Mouse (Mus musculus): ENCODE measurements around the gene Entpd8. TPM values are rescaled to one million over a fixed set of nuclear protein-coding genes. Genes with fewer than 3 reads are reported as not detected.

The Entpd8 gene
- total RNA-seq (2021), result not detected
- long read RNA-seq, experiment 1, result 0 reads
- long read RNA-seq, experiment 2, result 0 reads

DNA sequence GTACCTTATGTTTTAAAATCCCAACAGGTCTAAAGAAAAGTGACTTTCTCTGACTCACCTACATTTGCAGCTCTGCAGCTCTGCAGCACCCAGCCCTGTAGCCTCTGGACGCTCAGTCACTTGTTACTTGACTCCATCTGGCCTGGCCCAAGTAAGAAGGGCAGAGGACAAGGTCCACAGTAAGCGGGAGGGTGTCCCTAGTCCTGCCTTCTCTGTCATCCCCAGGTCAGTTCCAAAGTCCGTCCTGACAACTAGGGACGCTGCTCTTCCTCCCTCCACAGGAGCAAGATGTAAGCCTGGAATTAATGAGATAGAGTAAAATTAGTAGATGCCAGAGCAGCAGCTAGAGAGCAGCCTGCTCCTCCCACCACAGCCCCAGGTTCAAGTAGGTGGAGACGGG, at the start of gene Entpd8:
TSS of gene Entpd8 (plus strand) at position 229 of the 400 bp plus-strand sequence.
- no peak for DNase-seq

DNA sequence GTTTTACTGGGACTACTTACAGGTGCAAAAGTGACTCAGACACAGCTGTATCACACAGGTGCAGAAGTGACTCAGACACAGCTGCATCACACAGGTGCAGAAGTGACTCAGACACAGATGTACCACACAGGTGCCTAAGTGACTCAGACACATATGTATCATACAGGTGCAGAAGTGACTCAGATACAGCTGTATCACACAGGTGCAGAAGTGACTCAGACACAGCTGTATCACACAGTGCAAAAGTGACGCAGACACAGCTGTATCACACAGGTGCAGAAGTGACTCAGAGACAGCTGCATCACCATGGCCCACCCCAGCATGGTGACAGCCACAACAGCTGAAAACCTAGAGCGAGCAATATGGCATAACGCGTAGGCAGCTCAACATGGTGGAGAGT, 45.1 kb upstream of the Entpd8 start:
- no peak for DNase-seq

DNA sequence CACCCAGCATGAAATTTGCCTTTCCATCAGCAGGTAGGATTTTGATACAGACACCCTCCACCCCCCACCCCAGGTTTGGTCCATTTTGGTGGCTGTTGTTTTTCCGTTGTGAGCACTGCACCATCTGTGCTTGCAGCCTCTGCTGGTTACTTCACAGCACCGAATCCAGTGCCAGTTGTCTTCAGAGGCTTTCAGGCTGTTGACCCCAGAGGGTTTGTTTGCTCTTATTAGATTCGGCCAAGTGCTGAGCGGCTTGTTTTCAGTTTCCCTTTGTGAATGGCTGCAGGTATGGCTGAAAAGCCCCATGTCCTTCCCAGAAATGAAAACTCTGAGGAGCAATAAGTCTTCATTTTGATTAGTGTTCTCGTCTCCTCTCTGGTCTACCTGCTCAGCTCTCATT, 40.0 kb upstream of the Entpd8 start:
- no peak for DNase-seq

DNA sequence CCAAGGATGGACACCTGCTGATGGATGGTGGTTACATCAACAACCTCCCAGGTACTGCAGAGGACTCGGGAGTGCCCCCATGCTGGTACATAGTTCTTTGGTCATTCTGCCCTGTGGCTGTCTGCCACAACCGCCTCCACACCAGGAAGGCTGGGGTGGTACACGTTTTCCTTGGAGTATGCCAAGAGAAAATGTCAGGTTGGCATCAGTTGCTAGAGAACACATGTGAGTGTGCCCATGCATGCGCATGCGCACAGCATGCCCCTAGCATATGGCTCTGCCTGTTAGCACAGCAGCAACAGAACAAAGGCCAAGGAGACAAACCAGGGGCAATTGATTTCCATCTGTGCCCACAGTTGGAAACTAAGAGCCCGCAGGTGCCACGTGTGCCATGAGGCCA, 29.2 kb upstream of the Entpd8 start:
- DNase-seq, result no peak

DNA sequence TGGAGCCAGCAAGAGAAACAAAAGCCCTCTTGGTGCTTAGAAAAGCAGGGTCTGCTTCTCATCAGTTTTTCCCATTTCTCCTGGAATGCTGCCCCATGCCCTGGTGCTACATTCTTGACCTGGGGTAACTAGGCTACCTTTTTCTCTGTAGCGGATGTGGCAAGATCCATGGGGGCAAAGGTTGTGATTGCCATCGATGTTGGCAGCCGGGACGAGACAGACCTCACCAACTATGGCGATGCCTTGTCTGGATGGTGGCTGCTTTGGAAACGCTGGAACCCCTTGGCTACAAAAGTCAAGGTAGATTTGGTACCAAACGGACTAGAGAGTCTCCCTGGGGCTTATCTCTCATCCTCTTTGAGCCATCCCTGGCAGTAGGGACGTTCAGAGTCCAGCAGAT, 28.7 kb upstream of the Entpd8 start:
- no peak for DNase-seq

DNA sequence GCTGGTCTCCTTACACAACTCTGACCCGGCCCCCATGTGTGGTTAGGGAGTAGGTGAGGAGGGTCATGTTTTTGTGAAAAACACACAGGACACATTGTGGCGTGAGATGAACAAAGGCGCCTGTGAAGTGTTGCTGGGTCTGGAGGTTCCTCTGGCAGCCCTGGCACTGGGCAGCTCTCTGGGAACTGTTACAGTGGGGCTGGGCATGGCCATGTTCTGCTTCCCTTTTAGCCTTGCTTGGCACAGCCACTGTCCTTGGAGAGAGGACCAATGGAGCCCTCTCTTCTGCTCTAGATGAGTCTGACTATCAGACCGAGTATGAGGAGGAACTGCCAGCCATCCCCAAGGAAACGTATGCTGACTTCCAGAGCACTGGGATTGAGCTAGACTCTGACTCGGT, 27.0 kb upstream of the Entpd8 start:
- no peak for DNase-seq

DNA sequence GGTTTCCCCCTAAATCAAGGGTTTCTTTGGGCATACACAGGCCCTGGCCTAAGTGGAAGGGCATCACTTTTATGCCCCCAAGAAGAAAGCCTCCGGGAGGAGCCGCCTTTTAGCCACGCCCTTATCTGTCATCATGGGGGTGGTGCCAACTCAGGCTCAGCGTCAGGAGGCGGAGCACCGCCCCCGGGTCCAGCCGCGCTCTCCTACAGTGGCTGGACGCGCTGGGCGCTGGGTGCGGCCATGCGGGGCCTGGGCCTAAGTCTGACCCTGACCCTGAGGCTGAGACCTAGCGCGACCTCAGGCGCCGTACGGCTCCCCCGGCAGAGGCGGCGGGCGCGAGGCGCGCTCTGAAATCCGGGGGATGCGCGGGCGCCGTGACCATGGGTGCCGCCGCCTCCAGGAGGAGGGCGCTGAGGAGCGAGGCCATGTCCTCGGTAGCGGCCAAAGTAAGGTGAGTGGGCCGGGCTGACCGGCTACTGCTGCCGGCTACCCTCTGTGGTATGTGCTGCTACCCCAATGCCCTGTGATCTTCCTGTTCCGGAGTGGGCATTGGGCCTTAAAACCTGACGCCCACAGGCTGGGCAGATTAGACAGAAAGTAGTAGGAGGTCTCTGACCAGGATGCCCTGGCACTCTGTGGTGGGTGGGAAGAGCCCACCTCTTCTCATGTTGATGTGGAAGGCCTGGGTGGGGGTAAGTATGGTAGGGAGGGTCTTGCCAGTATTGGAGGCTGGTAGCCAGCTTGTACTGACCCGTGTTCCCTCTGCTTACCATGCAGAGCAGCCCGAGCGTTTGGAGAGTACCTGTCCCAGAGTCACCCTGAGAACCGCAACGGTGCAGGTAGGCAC, 25.7 kb upstream of the Entpd8 start, which contains the start of gene Nsmf:
TSS of gene Nsmf (plus strand) at position 135 of the 847 bp plus-strand sequence.
- peak; percentile 86 for DNase-seq

DNA sequence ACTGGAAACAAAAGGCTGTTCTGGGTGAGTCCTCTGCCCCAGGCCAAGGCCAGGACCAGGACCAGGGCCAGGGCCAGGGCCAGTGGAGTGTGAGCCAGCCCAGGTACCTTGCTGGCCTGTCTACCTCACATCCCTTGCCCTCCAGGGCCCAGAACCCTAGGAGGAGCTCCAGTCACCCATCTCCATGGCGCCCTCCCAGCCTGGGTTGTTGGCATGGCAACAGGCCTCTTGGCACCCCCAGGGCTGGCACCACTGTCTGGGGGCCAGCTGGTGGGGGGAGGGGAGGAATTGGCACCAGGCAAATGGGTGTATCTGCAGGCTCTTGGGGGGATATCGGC, 25.1 kb upstream of the Entpd8 start:
- no peak for DNase-seq

DNA sequence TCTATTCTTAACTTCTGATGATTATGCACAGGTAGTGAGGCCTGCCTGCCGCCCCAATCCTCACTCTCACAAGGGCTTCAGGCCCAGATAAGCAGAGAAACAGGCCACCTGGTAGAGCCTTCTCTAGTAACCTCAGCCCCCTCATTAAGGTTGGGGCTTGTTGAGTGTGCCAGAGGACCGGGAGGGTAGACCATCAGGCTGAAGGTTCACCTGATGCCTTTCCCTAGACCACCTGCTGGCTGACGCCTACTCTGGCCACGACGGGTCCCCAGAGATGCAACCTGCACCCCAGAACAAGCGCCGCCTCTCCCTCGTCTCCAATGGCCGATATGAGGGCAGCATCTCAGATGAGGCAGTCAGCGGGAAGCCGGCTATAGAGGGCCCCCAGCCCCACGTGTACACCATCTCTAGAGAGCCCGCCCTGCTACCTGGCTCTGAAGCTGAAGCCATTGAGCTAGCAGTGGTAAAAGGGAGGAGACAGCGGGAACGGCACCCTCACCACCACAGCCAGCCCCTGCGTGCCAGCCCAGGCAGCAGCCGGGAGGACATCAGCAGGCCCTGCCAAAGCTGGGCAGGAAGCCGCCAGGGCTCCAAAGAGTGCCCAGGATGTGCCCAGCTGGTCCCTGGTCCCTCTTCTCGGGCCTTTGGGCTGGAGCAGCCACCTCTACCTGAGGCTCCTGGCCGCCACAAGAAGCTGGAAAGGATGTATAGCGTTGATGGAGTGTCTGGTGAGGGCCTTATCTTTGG, 24.5 kb upstream of the Entpd8 start:
- DNase-seq, result no peak

DNA sequence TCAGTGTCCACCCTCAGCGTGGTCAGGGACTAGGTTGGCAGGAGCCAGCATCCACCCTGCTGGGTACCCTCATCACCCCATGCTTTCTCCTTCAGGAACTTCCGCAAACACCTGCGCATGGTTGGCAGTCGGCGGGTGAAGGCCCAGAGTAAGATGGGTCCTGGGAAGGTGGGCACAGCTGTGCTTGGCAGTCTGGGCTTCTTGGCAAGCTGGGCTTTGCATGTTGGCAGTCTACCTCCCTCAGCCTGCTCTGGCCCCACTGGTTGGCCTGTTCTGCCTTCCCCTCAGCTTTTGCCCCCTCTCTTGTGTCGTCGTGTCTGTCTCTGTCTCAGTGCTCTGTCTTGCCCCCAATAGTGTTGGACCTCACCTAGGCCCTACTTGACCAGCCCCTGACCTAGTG, 21.2 kb upstream of the Entpd8 start:
- no peak for DNase-seq

DNA sequence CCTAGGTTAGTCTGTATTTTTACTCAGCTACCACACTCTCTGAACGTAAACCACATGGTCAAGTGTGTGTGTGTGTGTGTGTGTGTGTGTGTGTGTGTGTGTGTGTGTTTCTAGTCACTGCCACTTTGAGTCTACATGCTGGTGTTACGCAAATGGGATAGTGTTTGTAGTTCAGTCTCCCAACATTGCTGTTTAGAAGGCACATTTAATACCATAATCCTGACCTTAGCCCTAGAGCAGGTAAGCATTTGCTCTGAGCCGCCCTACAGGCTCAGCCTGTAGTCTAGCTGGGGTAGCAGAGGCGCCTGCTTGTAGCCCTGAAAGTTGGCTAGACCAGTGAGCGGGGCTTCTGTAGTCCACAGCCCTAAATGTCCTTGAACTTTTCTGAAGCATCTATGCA, 16.6 kb upstream of the Entpd8 start:
- DNase-seq, result no peak

DNA sequence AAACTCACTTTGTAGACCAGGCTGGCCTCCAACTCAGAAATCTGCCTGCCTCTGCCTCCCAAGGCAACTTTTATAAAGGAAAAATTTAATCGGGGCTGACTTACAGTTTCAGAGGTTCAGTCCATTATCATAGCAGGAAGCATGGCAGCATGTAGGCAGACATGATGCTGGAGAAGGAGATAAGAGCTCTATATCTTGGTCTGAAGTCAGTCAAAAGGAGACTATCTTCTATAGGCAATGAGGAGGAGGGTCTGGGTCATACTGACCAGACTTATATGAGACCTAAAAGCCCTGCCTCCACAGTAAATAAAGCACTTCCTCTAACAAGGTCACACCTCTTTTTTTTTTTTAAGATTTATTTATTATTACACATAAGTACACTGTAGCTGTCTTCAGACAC, 15.8 kb upstream of the Entpd8 start:
- DNase-seq, result no peak

DNA sequence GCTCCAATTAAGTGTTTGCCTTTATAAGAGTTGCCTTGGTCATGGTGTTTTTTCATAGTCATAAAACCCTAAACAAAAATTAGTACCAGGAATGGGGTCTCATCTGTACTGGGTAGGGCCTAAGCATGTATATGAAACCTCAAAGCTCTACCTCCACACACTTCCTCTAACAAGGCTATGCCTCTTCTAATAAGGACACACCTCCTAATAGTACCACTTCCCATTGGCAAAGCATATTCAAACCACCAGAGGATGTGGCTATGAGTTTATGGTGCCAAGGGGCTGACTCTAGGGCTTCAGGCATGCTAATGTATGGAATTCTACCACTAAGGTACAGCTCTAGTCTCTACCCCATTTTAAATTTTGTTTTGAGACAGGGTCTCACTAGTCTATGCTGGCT, 14.6 kb upstream of the Entpd8 start:
- DNase-seq, result no peak

DNA sequence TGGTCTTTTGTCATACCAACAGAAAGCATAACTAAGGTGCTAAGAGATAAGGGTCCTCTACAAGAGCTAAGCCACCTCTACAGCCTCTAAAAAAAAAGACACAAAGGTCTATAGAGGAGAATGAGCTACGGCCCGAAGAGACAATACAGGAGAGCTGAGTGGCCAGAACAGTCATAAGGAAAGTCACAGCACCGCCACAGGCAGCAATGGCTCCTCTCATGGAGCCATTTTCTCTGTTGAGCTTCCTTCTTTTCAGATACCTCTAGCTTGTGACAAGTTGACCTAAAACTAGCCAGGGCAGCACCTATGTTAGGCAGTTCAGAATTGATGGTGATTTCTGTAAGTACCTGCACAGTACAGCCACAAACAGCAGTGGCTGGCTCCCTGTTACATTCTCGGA, 13.6 kb upstream of the Entpd8 start:
- DNase-seq, result no peak

DNA sequence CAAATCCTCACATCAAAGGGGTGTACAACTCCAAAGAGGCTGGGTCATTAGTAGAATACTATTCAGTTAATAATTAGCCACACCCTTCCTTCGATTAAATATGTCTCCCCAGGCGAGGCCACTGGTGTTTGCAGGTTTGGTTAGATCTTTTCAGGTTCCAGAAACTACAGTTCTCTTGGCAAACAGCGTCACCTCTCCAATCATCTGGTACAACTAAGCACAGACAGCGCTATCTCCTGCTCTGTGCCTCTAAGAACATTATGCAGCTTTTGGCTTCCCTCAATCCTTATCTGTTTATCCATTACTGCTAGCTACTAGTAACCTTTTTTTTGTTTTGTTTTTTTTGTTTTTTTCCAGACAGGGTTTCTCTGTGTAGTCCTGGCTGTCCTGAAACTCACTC, 10.6 kb upstream of the Entpd8 start:
- no peak for DNase-seq

DNA sequence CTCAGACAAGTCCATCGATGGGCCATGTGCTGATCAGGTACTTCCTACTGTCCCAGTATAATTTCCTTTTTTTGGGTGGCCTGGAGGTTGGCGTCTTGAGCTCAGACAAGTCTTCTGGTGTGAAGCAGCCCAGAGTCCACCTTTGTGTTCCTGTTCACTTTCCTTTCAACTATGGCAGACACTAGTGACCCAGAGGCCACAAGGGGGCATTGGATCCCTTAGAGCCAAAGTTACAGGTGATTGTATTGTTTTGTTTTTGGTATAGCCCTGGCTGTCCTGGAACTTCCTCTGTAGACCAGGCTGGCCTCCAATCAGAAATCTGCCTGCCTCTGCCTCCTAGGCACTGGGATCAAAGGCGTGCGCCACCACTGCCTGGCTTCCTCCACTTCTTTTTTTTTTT, 7.7 kb upstream of the Entpd8 start:
- no peak for DNase-seq

DNA sequence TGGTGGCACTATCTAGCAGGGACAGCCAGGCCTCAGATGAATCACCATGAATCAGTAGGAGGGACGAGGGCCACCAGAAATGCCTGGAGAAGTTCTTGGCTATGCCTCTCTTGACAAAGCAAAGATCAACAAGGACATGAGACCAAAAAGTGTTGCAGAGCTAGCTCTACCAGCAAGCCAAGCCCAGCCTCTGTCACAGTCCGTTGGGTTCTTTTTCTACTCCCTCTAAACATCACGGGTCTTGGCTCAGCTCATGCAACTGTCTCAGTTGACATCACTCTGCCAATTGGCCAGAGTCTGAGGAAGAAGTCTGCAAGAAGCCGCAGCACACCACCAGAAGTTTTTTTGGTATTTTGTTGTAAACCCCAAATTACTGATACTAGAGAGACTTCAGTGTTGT, 4.6 kb upstream of the Entpd8 start:
- DNase-seq, result no peak

DNA sequence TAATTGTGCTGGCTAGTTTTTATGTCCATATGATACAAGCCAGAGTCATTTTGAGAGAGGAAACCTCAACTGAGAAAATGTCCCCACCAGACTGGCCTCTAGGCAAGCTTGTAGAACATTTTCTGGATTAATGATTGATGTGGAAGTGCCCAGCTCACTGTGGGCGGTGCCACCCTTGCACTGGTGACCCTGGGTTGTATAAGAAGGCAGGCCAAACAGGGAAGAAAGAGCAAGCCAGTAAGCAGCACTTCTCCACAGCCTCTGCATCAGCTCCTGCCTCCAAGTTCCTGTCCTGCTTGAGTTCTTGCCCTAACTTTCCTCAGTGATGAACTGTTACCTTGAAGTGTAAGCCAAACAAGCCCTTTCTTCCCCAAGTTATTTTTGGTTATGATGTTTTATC, 1.1 kb upstream of the Entpd8 start:
- no peak for DNase-seq

DNA sequence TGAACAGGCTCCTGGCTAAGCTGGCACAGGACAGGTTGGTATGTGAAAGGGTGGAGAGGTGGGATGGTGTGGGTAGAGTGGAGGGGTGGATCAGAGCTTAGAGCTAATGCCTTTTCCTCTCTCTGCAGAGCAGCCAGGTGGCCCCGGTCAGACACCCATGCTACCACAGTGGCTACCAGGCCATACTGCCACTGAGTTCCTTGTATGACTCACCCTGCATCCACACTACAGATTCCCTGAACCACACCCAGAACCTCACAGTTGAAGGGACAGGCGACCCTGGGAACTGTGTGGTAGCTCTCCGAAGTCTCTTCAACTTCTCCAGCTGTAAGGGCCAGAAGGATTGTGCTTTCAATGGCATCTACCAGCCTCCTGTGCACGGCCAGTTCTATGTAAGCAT, 3.6 kb downstream of the Entpd8 start:
- no peak for DNase-seq

DNA sequence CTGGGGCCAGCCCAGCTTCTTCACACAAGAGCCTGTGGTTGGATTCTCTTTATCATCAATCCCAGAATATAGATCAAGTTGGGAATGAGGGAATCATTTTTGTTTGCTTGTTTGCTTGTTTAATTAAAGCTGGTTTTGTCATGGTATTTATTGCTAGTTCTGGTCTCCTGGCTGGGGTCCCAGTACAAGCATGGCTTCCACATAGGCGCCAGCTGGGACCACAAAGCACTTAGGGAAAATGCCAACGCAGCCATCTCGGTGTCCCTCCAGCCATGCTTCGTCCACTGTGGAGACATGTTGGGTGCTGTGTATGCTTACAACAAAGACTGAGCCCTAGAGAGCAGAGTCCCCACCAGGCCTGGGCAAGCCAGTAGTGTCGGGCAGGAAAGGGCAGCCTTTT, 5.5 kb downstream of the Entpd8 start:
- no peak for DNase-seq

DNA sequence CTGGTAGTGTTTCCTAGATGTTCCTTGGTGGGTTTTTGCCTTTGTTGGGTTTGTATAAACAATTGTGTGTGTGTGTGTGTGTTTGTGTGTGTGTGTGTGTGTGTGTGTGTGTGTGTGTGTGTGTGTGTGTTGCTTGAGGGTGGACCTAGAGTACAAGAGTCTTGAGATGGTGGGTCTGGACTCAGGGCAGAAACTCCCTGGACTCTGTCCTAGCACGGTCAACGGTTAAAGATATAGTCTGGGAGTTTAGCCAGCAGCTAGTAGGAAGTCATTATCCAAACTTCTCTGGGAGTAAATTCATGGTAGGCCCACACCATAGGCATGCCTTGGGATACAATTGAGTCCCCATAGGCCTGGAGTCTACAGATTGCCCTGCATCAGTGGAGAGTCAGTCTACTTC, 7.7 kb downstream of the Entpd8 start:
- DNase-seq, result no peak

DNA sequence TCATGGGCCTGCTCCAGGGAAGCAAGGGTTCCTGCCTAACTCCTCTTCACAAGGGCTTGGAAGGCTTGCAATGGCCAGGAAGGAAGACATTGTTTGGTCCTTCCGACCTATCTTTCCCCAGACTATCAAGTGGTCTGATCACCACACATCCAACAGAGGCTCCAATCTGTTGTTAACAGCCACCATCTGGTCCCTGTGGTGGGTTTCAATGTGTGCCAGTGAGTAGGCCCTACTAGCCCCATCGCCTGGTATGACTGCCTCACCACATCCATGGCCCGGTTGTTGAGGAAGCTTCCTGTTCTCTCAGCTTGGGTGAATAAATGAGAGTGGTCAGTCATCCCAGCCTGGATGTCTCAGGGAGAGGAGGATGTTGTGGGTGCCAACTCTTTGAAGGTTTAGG, 8.5 kb downstream of the Entpd8 start:
- no peak for DNase-seq

DNA sequence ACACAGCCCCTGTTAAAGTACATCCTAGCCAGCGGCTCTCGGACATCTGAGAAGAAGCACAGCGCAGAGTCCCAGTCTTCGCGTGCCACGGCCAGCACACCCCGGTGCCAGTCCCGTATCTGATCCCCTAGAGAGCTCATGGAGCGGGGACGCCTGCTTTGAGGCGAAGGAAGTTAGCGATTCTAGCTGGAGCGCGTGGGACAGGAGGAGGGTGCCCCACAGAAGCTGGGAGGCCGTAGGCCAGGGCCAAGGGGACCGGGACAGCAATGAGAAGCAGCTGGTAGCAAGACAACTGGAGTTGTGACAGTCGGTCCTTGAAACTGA, 14.6 kb downstream of the Entpd8 start:
- DNase-seq, result no peak
